Mouse (Mus musculus): ENCODE results near the gene Dhx57.
"Not testable (repeated sequence)": the region's sequence is repeated elsewhere in the genome, so short reads cannot be mapped to it uniquely, and the experiment has no call there.

Gene Dhx57

DNA sequence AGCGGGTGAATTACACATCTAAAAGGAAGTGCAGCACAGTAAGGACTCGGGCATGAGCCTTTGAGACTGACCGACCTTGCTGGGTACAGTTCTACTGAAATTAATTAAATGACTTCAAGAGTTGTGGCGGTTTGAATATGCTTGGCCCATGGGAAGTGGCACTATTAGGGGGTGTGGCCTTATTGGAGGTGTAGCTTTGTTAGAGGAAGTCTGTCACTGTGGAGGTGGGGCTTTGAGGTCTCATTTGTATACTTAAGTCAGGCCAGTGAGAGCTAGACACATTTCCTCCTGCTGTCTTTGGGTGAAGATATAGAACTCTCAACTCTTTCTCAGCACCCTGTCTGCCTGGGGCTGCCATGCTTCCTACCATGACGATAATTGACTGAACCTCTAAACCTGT lies 35.9 kb downstream of the Dhx57 start:
- DNase-seq (ENCODE audit: low spot score), result no peak

DNA sequence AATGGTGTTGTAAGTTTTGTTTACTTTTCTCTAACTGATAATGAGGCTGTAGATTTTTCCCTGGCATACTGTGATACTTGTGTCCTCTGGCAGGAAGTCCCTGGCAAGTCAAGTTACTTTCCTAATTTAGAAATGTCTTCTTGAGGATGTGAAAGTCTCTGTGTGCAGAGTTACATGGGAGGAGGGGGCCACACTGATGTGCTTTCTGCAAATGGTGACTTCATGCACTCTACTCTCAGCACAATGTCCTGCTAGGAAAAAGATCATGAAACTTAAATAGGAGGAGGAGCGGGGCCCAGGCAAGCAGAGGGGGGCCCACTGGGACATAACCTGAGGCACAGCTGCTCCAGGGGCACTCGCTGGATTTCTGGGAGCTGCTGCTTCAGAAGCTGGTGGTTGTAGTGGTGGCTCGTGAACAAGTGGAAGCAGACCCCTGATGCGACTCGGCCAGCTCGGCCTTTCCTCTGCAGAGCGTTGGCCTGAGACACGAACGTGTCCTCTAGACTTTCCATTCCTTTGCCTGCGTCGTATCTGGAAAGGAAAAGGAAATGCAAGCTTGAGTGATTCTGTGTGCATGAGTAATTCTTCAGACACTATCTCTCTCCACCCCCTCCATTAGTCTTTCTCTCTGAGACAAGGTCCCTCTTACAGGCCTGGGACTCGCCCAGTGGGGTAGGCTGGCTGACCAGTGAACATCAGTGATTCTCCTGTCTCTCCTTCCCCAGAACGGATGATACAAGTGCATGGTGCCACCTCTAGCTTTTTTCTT lies 37.3 kb downstream of the Dhx57 start:
- DNase-seq (ENCODE audit: low spot score), result no peak

DNA sequence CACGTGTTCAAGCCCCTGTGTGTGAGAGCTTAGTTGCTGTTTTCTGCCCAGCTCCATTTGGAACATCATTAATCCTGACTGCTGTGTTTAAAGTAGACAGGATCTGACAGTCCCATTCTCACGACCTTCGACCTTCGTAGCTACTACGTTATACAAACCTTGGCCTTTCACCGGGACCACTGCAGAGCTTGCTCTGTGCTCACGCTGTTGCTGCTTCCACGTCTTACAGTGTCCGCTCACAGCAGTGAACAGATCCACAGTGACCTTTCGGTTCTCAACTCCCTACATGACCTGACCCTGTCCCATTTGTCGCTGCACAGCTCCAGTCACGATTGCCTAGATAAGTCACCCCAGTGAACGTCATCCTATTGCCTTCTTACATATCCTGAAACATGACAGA lies 47.2 kb downstream of the Dhx57 start:
- DNase-seq (ENCODE audit: low spot score), result no peak

DNA sequence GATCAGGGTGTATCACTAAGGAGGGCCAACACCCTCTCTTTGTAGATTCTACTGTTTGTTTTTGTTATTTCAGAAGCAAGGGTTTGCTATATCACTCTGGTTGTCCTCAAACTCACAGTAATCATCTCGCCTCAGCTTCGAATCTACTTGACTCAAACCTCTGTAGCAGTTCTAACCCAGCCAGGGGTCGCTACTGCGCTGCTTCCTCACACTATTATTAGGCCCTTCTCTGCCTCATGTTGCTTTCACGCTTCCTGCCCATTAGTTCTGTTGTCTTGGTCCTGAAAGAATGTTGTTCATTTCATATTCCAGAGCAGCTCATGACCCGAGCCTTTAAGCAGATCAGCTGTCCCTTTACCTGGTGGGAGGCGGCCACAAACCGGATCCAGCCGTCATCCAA lies 48.7 kb downstream of the Dhx57 start:
- no peak for DNase-seq (ENCODE audit: low spot score)

DNA sequence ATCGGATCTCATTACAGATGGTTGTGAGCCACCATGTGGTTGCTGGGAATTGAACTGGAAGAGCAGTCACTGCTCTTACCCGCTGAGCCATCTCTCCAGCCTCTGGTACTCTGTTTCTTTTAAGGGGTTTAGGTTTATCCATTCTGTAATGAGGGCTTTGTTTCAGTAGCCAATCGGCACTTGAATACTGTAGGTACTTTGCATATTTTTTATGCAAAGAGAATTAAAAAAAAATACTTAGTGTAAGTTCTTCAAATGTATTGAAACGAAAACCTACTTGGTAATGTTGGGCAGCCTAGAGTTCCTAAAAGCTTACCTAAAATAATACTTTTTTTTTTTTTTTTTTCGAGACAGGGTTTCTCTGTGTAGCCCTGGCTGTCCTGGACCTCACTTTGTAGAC lies 52.8 kb downstream of the Dhx57 start:
- no peak for DNase-seq (ENCODE audit: low spot score)

DNA sequence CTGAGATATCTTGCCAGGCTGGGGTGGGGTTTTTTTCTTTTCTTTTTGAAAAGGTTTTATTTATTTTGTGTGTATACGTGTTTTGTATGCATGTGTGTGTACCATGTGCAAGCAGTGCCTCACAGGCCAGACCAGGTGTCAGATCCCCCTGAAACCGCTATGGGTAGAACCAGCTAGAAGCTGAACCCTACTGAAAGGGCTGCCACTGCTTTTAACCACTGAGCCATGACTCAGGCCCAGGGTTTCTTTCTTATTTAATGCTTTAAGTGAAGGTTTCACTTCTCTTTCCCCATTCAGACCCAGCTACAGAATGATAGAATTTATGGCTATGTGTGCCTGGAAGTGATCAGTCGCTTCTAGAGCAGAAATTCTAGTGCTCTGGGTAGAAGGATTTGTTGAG lies 53.5 kb downstream of the Dhx57 start:
- no peak for DNase-seq (ENCODE audit: low spot score)

DNA sequence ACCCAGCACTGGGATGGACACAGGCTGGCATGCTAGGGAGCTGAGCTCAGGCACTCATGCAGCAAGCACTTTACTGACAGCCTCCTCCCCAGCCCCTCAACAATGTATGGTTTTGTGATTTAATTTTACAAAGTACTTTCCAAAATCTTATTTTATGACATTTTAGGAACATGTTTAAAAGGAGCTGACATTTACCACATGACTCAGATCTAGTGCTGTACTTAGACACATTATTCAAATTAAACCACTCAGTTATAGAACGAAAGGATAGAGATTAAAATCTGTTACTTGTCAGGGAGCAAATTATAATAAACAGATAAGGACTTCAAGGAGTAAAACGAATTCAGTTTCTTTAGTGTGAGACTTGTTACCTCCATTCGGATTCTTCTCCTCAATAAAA lies 54.8 kb downstream of the Dhx57 start:
- DNase-seq (ENCODE audit: low spot score), result no peak

DNA sequence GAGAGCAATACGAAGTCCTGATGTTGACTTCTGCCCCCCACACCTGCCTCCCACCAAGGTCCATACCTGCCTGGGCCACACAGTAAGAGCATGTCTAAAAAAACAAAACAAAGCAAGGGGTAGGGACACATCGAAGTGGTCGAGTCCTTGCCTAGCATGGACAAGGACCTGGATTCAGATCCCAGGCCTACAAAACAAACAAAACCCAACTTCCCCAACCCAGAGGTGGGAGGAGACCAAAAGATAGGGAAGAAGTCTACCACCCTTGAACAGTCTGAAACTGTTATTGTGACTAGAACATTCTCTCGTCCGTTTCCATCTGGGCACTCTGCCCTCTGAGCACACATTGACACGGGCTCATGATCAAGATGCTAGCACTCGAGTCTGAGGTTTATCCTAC lies 55.9 kb downstream of the Dhx57 start:
- DNase-seq (ENCODE audit: low spot score), result no peak

DNA sequence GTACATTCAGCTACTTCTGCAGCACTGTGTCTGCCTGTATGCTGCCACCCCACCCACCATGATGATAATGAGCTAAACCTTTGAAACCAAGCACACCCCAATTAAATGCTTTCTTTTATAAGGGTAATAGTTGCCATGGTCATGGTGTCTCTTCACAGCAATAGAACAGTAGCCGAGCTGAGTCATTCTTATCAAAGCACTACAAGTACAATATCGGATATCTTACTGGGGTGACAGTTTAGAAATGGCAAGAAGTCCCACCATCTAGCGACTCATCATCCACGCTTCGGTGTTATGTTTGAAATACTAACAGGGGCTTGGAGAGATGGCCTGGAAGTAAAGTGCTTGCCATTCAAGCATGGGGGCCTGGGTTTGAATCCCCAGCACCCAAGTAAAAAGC lies 56.4 kb downstream of the Dhx57 start:
- no peak for DNase-seq (ENCODE audit: low spot score)

DNA sequence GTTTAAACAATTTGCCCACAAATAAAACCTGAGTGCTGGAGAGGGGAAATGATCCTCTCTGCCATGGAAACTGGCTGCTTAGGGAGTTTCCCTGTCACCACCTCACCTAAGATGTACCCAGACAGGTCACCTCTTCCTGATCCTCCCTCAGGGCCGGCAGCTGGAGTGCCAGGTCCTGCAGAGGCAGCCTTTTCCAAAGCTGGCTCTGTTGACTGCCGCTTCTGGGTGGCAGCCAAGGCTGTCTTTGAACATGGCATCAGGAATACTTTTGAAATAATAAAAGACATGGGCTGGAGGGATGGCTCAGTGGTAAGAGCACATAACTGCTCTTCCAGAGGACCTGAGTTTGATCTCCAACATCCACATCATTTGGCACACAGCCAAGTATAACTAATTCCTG lies 60.9 kb downstream of the Dhx57 start:
- DNase-seq (ENCODE audit: low spot score), result no peak

DNA sequence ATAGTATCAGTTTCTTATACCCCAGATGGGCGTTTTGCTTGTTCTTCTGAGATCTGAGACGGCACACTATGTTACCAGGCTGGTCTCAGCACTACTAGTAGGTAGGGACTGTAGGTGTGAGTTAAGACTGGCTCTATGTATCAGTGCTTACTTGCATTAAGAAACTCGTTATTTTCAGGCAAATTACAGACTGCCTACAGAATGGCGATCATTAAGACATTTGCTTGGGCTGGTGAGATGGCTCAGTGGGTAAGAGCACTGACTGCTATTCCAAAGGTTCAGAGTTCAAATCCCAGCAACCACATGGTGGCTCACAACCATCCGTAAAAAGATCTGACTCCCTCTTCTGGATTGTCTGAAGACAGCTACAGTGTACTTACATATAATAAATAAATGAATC lies 65.1 kb downstream of the Dhx57 start:
- DNase-seq (ENCODE audit: low spot score), result not testable (repeated sequence)

DNA sequence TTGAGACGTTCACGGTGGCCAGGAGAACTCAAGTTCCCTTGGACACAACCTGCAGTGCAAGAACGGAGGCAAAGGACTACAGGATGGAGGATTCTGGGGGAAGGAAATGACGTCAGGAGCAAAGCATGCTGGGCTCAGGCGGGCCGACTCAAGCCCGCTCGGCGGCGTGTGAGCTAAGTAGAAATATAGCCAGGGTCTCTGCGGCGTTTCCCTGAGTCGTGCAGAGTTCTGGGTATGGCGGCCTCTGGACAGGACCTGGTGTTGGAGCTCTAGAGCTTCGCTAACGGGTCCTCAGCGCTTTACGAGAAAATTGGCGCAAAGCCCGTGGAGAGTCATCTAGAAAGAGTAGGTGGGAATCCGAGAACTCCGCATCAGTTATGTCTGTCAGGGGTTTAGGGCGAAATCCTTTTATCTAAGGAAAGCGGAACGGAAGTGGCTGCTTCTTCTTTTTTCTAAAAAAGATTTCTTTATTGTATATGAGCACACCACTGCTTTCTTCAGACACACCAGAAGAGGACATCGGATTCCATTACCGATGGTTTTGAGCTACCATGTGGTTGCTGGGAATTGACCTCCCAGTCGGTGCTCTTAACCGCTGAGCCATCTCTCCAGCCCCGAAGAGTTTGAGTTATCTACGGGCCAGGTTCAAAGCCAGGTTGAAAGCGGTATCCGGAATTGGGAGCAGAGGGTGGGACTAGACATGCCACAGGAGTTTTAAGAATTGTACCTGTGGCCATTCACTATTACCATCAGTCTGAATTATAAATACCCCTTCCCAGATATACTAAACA lies 65.8 kb downstream of the Dhx57 start, which contains the start of gene Gemin6:
TSS of gene Gemin6 (plus strand) at position 116 of the 791 bp plus-strand sequence.
- DNase-seq (ENCODE audit: low spot score), result peak; percentile 63

DNA sequence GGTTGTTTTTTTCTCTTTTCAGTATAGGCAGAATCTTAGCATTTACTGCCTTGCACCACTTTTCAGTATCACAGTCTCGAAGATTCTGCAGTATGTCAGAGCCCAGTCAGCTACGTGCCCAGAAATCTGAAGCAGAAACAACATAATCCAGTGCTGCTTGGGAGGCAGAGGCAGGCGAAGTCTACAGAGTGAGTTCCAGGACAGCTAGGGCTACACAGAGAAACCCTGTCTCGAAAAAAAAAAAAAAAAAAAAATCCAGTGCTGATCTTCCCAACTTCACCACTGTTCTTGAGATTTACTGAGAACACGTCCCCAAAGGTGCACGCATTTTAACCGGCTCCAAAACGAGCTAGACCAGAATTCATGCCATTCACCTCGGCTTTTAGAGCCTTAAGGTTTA lies 66.4 kb downstream of the Dhx57 start:
- no peak for DNase-seq (ENCODE audit: low spot score)

DNA sequence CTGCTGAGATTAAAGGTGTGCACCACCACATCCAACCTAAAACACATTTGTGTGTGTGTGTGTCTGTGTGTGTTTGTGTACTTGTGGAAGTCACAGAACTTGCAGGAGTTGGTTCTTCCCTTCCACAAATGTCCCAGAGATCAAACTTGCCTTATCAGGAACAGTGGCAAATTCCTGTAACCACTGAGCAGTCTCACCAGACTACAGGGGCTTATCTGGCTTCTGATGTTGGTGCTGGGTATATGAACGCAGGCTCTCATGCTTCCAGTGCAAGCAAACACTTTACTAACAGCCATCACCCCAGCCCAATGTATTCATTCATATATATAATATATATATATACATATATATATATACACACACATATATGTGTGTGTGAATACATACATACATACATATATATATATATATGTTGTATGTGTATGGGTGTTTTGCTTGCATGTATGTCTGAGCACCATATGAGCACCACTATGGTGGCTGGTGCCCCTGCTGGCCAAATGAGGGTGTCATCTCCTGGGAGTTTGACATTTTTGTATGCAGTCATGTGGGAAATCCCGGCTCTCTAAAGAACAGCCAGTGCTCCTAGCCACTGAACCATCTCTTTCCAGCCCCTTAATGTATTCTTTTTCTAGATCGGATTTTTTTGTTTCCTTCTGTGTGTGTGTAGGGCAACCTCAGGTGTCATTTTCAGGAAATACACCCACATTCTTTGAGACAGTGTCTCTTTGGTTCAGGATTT lies 68.2 kb downstream of the Dhx57 start:
- no peak for DNase-seq (ENCODE audit: low spot score)

DNA sequence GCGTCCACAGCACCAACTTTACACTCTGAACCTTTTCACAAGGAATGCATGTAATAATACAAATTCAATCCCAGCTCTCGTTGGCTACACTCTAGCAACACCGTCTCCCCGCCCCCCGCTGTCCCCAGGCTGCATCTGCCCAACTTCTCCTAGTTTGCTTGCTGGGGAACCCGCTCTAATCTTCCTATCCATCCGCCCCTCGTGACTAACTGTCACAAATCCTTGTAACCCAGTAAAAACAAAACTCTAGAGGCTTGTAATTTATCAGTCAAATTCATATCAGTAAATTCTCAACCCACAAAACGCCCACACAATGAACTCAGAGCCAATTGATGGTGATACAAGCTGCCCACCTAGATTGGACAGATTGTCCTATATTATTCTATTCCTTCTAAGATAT lies 69.1 kb downstream of the Dhx57 start:
- no peak for DNase-seq (ENCODE audit: low spot score)

DNA sequence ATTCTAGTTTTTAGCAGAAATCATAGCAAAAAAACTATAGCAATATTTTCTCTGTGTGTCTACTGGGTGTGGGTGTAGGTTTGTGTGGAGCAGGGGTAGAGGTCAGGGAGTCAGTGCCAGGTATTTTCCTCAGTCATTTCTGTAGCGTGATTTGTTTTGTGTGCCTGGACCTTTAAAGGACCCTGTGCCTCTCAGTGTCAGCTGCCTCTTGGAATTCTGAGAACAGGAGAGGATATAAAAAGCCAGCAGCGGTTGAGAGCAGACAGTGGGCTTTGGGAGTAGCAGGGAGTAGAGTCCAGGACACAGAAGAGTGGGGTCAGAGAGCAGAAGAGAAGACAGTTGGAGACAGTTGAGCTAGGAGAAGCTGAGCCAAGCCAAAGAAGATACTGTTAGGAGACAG lies 70.1 kb downstream of the Dhx57 start:
- DNase-seq (ENCODE audit: low spot score), result no peak

DNA sequence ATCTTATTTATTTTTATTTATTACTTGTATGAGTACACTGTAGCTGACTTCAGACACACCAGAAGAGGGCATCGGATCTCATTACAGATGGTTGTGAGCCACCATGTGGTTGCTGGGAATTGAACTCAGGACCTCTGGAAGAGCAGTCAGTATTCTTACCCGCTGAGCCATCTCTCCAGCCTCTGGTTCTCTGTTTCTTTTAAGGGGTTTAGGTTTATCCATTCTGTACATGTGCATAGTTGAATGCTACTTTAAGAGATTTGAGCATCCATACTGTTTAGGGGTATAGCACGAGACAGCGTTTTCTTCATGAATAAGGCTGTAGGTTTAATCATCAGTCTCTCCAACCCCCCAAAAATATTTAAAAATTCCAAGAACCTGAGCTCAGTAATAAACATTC lies 76.3 kb downstream of the Dhx57 start:
- not testable (repeated sequence) for DNase-seq (ENCODE audit: low spot score)

DNA sequence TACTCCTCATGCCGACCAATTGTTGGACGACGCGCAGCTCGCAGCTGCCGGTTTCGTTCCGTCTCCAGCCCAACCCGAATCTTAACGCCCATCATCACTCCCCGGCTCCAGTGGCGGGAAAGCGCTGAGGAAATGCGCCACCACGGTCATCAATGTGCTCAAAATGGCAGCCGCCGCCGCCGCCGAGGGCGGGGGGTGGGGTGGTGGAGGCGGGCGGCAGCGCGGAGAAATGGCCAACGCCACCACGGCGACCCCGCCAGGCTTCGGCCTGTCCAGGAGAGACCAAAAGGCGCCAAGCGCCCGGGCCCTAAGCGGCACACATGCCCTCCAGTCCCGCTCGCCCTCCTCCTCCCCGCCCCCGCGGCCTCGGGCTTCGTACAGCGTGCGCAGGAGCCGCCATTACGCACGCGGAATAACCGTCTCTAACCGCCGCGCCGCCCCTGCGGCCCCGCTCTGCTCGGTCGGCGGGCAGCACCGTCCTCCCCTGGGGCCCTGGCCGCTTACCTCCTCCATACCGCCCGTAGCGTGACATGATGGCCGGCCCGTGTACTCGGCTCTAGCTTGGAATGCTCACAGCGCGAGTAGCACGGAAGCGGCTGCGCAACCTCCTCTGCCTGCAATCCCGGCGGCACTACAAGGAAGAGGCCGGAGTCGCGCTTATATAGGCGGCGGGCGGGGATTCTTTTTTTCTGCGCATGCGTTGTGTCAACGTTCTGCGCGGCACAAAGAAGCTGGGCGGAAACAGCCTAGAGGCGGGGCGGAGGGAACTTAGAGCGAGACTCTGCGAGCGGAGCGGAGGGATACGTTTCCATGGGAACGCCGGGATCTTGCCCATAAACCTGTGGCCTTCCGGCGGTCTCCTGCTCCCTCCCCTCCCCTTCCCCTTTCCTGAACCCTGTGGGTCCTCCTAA lies 83.3 kb downstream of the Dhx57 start, which contains the start of the genes Srsf7 and Ttc39d:
TSS of gene Srsf7 (minus strand) at position 637 of the 911 bp plus-strand sequence.
TSS of gene Ttc39d (plus strand) at position 790 of the 911 bp plus-strand sequence.
- peak; percentile 99 for DNase-seq (ENCODE audit: low spot score)

DNA sequence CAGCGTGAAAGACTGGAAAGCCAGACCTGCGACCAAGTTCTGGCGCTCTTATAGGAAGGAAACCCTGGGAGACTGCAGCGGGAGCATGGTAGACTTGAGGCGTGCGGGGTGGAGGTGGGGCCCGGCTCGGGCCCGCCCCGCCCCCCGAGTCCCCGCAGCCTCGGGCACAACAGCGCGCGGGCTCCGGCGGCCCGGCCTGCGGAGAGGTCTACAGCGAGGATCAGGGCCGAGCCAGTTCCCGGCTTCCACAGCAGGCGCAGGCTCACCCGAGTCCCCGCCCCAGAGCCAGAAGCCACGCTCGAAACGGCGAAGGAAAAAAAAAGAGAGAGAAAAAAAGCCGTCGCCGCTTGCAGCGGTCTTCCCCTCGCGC lies 84.0 kb downstream of the Dhx57 start:
- DNase-seq (ENCODE audit: low spot score), result no peak

DNA sequence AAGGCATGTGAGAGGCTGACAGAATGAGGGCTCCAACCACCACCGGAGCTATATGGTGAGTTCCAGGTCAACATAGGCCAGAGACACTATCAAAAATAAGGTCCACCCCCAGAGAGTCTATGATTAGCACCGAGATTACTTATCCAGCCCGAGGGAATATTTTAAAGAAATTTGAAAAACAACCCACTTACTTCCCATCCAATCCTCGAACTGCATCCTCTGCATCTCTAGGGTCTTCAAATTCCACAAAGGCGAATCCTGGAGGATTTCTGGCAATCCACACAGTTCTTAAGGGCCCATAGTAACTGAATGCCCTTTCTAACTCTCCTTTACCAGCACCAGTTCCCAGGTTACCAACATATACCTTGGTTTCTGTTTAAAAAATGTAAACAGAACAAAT lies 84.6 kb downstream of the Dhx57 start:
- DNase-seq (ENCODE audit: low spot score), result no peak

DNA sequence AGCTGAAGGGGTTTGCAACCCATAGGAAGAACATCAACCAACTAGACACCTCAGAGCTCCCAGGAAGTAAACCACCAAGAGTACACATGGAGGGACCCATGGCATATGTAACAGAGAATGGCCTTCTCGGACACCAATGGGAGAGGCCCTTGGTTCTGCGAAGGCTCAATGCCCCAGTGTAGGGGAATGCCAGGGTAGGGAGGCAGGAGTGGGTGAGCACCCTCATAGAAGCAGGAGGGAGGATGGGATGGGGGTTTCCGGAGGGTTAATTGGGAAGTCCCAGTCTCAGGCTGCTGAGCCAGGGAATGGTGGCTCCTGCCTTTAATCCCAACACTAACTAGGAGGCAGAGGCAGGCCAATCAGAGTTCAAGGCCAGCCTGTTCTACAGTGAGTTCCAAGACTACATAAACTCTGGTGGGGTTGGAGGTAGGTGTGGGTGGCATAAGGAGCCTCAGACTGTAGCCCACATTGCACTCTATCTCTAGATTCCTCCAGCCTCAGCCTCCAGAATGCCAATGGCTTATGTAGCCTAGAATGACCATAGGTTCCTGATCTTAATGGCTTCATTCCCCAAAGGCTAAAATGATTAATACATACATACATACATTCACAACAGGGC lies 91.0 kb downstream of the Dhx57 start:
- no peak for DNase-seq (ENCODE audit: low spot score)

Measured in ovary, postnatal 10 days (tissue).